Mouse (Mus musculus): Measurements from ENCODE around the gene Rnf5.

Gene Rnf5

DNA sequence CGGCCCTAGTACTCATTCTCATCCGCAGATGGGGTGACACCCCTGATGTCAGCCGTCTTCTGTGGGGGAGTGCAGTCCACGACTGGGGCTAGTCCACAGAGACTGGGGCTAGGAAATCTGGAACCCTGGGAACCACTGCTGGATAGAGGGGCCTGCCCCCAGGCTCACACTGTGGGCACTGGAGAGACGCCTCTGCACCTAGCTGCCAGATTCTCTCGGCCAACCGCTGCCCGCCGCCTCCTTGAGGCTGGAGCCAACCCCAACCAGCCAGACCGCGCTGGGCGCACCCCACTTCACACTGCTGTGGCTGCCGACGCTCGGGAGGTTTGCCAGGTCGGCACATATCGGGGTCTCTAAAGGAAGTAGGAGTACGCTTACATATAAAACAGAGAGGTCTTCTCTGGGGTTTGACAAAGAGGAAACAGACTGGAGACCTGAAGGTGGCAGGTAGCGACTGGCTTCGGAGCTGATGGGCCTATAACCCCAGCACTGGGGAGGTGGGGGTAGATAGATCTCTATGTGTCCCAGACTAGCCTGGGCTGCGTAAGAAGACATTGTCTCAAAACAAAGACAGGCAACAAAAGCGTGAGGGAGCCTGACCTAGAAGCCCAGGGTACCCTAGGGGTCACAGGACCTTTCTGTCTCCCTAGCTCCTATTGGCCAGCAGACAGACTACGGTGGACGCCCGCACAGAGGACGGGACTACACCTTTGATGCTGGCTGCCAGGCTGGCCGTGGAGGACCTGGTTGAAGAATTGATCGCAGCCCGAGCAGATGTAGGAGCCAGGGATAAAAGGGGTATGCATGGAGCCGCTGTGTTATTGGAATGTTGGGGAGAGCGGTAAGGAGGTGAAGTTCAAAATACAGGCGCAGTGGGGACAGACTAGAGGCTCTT is 17.4 kb downstream of the Rnf5 start:
- DNase-seq (ENCODE audit: extremely low spot score, low spot score): peak; percentile 53

DNA sequence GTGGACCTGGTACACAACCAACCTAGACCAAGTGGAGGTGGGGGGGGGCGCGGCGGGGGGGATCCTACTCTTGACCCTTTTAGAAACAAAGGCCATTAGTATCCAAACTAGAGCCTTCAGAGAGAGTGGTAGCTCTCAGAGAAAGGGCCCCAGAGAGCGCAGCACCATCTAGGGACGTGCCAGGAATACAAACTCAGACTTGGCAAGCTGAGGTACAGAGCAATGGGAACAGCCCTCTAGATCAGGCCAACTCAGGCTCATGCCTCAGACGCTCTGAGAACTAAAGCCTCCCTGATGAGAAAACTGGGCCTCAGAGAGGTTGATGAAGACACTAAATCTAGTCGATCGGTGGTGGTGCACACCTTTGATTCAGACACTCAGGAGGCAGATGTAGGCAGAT is 18.4 kb downstream of the Rnf5 start:
- DNase-seq (ENCODE audit: extremely low spot score, low spot score): no peak

DNA sequence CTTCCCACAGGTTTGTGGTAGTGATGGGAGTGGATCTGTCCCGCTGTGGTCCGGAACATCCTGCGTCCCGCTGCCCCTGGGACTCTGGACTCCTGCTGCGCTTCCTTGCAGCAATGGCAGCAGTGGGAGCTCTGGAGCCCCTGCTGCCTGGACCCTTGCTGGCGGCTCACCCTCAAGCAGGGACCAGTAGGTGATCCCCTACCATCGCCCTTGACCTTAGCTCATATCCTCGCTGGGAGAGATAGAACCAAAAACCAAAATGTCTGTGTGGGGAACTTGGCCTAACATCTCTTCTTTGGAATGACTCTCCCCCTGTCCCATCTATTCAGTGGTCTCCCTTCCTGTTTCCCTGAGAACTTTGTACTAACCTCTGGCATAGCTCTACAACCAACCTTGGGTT is 19.7 kb downstream of the Rnf5 start:
- DNase-seq (ENCODE audit: extremely low spot score, low spot score): no peak

DNA sequence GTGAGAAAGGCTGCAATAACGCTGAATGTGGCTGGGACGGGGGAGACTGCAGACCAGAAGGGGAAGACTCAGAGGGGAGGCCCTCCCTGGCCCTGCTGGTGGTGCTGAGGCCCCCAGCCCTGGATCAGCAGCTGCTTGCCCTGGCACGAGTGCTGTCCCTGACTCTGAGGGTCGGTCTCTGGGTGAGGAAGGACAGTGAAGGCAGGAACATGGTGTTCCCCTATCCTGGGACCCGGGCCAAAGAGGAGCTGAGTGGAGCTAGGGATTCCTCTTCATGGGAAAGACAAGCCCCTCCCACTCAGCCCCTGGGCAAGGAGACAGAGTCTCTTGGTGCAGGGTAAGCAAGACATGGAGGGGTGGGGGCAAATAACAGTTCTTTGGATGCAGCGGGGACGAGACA is 20.1 kb downstream of the Rnf5 start:
- DNase-seq (ENCODE audit: extremely low spot score, low spot score): no peak

DNA sequence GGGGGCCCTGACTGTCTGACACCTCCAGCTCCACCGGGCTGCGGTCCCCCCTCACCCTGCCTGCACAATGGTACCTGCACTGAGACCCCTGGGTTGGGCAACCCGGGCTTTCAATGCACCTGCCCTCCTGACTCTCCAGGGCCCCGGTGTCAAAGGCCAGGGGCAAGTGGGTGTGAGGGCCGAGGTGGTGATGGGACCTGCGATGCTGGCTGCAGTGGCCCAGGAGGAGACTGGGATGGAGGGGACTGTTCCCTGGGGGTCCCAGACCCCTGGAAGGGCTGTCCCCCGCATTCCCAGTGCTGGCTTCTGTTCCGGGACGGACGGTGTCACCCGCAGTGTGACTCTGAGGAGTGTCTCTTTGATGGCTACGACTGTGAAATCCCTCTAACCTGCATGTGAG is 21.0 kb downstream of the Rnf5 start:
- no peak for DNase-seq (ENCODE audit: extremely low spot score, low spot score)

DNA sequence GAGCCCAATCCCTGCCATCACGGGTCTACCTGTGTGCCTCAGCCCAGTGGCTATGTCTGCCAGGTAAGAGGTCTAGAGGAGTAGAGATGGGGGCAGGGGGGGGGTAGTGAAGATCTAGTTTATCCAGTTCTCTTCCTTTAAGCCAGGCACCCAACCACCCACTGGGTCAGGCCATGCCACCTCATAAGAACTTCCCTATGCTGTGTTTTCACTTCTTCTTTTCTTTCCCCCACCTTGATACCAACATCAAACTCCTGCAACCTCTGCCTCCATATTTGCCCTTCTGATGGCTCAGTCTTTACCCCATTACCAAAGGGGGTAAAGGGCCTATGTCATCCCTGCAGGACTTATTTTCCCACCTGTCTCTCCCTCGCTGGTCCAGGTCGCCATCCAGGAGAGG is 25.4 kb downstream of the Rnf5 start:
- no peak for DNase-seq (ENCODE audit: extremely low spot score, low spot score)

DNA sequence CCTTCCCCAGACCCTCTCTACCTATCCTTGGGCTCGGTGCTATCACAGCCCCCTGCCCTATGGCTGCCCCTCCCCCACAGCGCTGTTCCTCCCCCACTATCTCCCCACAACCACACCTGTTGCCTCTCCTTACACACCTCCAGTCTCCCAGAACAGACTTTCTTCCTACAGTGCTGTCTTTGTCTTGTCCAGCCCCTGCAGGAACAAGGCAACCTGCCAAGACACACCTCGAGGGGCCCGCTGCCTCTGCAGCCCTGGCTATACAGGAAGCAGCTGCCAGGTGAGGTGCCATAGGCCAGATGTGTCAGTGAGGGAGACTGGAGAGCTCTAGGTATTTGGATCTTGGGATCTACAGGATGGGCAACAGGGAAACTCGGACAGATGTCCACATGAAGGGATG is 26.9 kb downstream of the Rnf5 start:
- DNase-seq (ENCODE audit: extremely low spot score, low spot score): no peak

DNA sequence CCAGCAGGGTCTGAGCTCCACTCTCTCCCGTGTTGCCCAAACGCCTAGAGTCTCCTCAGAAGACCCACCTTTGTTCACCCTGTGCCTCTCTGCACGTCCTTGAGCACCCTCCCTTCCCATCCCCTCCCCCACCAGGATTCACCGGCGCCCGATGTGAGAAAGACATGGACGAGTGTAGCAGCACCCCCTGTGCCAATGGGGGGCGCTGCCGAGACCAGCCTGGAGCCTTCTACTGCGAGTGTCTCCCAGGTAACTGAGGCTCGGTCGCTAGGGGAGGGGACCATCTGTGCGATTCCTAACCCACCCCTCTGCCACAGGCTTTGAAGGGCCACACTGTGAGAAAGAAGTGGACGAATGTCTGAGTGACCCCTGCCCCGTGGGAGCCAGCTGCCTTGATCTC is 31.1 kb downstream of the Rnf5 start:
- no peak for DNase-seq (ENCODE audit: extremely low spot score, low spot score)

DNA sequence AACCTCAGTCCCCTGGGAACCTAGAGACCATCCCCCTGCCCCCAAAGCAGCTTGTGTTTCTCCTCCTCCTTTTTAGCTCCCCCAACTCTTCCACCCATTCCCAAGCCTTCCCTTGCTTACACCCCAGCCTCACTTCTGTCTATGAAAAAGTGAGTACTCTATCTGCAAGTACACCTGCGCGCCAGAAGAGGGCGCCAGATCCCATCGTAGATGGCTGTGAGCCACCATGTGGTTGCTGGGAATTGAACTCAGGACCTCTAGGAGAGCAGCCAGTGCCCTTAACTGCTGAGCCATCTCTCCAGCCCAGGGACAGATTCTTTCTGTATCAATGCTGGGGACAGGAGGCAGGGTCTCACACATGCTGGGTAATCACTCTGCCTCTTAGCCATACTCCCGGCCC is 31.6 kb downstream of the Rnf5 start:
- no peak for DNase-seq (ENCODE audit: extremely low spot score, low spot score)

DNA sequence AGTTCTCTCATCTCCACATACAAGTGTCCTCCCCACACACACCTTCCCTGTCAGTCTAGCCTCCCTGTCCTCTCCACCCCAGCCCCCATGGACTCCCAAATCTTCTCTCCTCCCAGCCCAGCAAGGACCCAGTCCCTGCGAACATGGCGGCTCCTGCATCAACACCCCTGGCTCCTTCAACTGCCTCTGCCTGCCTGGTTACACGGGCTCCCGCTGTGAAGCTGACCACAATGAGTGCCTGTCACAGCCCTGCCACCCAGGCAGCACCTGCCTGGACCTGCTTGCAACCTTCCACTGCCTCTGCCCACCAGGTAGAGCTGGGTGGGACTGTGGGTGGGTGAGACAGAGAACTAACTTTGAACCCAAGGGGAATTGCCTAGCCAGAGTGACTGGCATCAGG is 33.6 kb downstream of the Rnf5 start:
- no peak for DNase-seq (ENCODE audit: extremely low spot score, low spot score)

DNA sequence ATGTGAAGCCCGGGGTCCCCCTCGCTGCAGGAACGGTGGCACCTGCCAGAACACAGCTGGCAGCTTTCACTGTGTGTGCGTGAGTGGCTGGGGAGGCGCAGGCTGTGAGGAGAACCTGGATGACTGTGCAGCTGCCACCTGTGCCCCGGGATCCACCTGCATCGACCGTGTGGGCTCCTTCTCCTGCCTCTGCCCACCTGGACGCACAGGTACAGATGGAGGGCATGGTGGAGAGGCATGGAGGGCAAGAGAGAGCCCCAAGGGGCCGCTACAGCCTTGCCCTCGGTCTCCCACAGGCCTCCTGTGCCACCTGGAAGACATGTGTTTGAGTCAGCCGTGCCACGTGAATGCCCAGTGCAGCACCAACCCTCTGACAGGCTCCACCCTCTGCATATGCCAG is 35.1 kb downstream of the Rnf5 start:
- no peak for DNase-seq (ENCODE audit: extremely low spot score, low spot score)

DNA sequence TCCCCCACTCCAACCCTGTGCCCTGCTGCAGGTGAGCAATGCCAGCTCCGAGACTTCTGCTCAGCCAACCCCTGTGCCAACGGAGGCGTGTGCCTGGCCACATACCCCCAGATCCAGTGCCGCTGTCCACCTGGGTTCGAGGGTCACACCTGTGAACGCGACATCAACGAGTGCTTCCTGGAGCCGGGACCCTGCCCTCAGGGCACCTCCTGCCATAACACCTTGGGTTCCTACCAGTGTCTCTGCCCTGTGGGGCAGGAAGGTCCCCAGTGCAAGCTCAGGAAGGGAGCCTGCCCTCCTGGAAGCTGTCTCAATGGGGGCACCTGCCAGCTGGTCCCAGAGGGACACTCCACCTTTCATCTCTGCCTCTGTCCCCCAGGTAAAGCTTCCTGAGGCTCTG is 36.2 kb downstream of the Rnf5 start:
- DNase-seq (ENCODE audit: extremely low spot score, low spot score): no peak

DNA sequence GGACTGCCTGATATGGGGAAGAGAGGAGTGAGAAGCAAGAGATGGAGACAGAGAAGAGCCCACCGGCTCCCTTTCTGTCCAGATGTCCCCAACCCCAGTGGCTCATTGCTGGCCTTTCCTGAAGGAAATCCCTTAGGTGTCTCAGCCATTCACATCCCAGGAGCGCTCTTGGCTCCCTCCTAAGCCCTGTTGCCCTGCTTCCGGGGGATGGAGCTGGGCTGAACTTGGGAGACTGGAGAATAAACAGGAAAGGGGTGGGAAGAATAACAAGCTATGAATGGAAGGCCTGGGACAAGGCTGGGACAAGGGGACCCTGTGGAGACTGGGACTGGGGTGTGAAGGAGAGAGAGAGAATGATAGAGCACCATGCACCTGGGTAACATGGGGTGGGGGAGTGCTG is 38.7 kb downstream of the Rnf5 start:
- no peak for DNase-seq (ENCODE audit: extremely low spot score, low spot score)

DNA sequence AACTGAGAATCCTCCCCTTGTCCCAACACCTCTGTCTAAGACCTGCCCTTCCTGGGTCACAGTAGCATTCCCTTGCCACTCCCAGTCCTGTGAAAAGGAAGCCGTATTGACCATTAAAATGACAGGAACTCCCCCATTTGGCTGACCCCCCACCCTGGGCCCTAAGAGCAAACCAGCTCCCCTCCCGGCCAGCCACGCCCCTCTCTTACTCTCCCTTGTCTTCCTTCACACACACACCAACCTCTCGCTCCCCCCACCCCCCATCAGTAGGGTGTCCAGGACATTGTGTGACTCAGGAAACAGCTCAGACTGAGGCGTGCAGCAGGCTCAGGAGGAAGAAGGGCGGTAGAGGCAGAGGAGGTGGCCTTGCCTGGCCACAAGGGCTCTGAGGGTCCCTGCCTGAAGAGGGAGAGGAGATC is 39.5 kb downstream of the Rnf5 start, which contains the start of gene Notch4:
Gene Notch4, plus strand, starts transcription at position 266 of the 419 bp plus-strand sequence.
- DNase-seq (ENCODE audit: extremely low spot score, low spot score): peak; percentile 32

DNA sequence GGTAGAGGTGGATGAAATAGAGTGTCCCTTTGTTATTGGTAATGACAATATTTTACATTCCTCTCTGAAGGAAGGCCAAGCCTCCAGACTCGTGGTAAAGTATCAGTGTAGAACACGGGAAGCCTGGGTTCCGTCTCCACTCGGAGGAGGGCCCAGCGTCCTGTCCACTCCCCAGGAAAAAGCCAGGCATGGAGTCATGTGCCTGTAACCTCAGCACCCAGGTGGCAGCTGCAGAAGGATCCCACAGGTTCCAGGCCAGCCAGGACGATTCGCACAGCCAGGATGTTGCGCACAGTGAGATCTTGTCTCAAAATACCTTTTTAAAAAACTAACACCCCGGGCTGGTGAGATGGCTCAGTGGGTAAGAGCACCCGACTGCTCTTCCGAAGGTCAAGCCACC is 40.1 kb downstream of the Rnf5 start:
- DNase-seq (ENCODE audit: extremely low spot score, low spot score): no peak

DNA sequence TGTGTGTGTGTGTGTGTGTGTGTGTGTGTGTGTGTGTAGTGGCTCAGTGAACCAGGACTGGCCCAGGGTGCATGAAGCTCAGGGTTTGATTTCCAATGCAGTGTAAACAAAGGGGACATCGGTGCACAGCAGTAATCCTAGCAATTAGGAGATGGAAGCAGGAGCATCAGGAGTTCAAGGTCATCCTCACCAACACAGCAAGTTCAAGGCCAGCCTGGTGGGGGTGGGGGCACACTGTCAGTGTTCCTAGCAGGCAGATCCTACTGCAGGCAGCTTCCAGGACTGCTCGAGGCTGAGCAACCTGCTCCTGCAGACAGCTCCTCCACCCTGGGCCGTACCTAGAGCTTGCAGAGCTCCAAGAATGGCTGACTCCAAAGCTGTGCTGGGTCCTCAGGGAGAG is 40.9 kb downstream of the Rnf5 start:
- no peak for DNase-seq (ENCODE audit: extremely low spot score, low spot score)

DNA sequence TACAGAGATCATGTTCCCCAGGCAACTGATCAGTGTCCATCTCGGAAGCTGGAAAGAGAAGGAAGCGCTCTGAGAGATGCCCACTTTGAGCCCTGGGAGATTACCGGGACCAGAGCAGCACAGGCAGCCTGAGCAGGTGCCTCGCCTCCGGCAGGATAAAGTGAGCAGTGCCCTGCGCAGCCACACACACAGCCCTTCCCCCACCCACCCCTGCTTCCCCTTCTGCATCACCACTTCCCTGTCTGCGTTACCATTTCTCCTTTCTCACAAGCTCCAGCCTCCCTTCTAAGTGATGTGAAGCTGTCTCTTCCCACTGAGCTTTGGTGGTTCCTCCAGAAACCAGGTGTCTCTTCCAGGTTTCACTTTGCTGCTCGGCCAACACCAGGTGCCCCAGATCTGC is 42.3 kb downstream of the Rnf5 start:
- DNase-seq (ENCODE audit: extremely low spot score, low spot score): no peak

DNA sequence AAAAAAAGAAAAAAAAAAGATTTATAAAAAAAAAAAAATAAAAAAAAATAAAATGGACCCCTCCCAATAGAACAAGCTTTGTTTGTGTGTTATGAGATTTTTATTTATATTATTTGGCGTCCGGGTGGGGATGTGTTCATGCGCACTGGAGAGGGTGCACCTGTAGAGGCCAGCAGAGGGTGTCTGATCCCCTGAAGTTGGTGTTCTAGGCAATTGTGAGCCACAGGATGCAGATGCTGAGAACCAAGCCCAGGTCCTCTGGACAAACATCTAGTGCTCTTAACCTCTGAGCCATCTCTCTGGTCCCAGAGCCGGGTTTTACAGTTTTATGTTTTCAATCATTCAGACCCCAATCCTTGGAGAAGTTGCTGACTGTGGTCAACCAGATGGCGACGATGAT is 43.1 kb downstream of the Rnf5 start:
- no peak for DNase-seq (ENCODE audit: extremely low spot score, low spot score)

DNA sequence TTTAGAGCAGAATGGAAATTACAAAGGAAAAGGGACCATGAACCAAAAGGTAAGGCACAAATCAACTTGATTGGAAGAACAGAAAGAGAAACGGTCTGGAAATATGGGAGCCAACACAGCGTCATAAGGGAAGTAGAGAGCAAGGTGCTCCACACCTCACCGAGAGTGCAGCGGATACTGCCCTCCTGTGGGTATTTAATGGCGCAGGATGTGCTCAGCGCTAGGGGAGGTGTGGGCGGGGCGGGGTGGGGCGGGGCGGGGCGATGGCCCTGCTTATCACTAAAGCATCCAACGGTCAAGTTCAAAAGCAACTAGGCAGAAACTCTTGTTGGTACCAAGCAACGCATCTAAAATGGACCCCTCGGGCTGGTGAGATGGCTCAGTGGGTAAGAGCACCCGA is 43.6 kb downstream of the Rnf5 start:
- DNase-seq (ENCODE audit: extremely low spot score, low spot score): no peak

DNA sequence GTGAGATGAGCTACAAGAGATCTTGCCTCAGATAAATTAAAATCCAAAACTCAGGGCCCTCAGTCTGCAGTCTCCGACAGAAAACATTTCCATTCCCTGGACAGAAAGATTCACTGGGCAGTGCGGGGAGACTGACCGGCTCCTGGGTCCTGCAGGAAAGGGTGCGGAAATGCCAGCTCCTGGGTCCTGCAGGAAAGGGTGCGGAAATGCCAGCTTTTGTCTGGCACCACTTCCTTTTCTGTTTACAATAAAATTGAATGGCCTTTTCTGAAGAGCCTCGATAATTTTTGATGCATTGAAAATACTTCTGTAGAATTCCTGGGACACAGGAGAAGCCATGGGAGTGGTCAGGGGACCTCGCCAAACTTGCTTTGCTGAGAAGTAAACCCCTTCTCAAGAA is 44.4 kb downstream of the Rnf5 start:
- no peak for DNase-seq (ENCODE audit: extremely low spot score, low spot score)

DNA sequence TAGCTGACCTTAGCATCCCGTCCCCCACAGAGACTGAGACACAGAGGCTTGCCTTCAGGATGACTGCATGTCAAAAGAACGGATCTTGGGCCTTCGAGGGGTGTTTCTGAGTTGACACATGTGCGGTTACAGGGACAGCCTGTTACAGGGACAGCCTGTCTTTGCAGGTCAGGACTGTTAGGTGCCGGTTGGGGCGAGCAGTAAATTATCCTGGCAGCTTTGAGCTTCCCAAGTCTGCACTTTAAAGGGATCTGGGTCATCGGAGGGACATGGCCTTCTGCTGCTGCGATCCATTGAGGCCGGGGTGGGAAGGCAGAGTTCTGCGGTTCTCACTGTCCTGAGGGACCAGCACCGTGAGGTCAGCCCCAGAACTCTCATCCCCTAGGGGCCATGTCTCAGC is 46.1 kb downstream of the Rnf5 start:
- DNase-seq (ENCODE audit: extremely low spot score, low spot score): no peak

DNA sequence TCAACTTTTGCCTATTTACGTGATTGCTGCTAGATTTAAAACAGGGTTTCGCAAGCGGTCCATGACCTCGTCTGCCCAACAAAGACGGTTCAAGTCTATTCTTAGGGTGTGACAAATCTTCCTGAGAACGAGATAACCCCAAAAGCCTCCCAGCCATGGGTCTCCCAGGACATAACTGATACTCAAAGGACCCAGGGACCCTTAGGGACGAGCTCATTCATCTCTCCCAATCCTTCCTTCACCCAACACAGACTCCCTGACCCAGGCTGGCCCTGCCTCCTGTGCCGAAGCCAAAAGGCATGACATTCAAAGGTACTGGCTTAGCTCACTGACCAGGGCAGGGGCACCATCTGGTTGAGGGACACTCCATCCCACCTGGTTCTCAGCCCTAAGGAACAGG is 47.1 kb downstream of the Rnf5 start:
- DNase-seq (ENCODE audit: extremely low spot score, low spot score): no peak

DNA sequence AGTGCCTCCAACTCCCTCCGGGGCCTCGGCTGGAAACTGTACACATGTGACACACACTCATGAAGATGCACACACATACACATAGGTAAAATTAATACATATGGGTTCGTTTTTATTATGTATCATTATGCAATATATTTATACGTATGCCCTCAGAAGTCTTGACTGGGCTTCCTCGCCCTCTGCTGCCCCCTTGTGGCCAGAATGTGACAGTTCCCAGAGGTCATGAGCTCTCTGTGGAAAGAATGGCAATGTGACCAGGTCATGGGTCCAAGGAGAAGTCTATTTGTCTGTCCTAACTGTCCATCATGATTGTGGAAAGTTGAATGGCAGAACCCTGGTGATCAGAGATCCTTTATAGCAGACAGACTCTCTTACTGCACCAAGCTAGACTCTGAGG is 48.0 kb downstream of the Rnf5 start:
- peak; percentile 83 for DNase-seq (ENCODE audit: extremely low spot score, low spot score)
